Mouse (Mus musculus) hindbrain, embryonic 12.5 days (tissue): ENCODE measurements around the gene Mphosph9. TPM values are rescaled to one million over a fixed set of nuclear protein-coding genes. Genes with fewer than 3 reads are reported as not detected.
"Not testable (repeated sequence)": the region's sequence is repeated elsewhere in the genome, so short reads cannot be mapped to it uniquely, and the experiment has no call there.

Experiments
- ATAC-seq: fragments of 200-750 bp; cut with Nextera tagmentation; 2 replicates; pipeline ENCODE4 v1.8.0; 2017; ENCODE audit warnings: moderate TSS enrichment; ENCODE audit not compliant: low FRiP score
- H3K27ac ChIP-seq: fragments of 300-500 bp; sonication (generic); 2 replicates; pipeline ENCODE4 v1.5.1; 2016; ENCODE audit warnings: mild to moderate bottlenecking
- H3K27me3 ChIP-seq: fragments of 300-500 bp; sonication (generic); 2 replicates; pipeline ENCODE4 v1.6.1; 2016; ENCODE audit warnings: mild to moderate bottlenecking
- H3K36me3 ChIP-seq: fragments of 300-500 bp; sonication (generic); 2 replicates; pipeline ENCODE4 v1.6.1; 2016; ENCODE audit warnings: mild to moderate bottlenecking
- H3K4me1 ChIP-seq: fragments of 300-500 bp; sonication (generic); 2 replicates; pipeline ENCODE4 v1.6.1; 2016
- H3K4me2 ChIP-seq: fragments of 300-500 bp; sonication (generic); replicated peaks from 2 replicates; pipeline ENCODE4 v1.6.1; 2016; ENCODE audit warnings: mild to moderate bottlenecking
- H3K4me3 ChIP-seq: fragments of 300-500 bp; sonication (generic); 2 replicates; pipeline ENCODE4 v1.5.1; 2016; ENCODE audit warnings: mild to moderate bottlenecking
- H3K9ac ChIP-seq: fragments of 300-500 bp; sonication (generic); 2 replicates; pipeline ENCODE4 v1.6.1; 2016; ENCODE audit warnings: mild to moderate bottlenecking, moderate library complexity
- H3K9me3 ChIP-seq: fragments of 300-500 bp; sonication (generic); replicated peaks from 2 replicates; pipeline ENCODE4 v1.6.1; 2016; ENCODE audit warnings: mild to moderate bottlenecking
- WGBS: fragments of 180-500 bp; shearing (Covaris S2); methylation state at CpG from one replicate; pipeline ENCODE4 v1.1.7; 2016; 5-methylcytosine and 5-hydroxymethylcytosine counted together
- polyA plus RNA-seq: library from polyadenylated mRNA; unstranded; fragments of >200 nt; fragmentation: Nextera tagmentation; extraction: Ambion mirVana; gene quantifications from 2 replicates; pipeline ENCODE4 v1.2.1, GENCODE M21; 2016

The Mphosph9 gene
- polyA plus RNA-seq, 1 experiment from 2014 or later = 18.6 TPM

- Histone ChIP-seq H3K9me3 (no peaks in the 10 kb centered on the region), H3K9ac (no peak overlapping the region), H3K4me2 (no peak overlapping the region), H3K27me3 (no peaks in the 10 kb centered on the region; the same call in 1 of the 2 replicates), H3K4me1 (peaks cover 39% of the 10 kb centered on the region), H3K4me3 (no peak overlapping the region), H3K27ac (no peak overlapping the region), H3K36me3 (no peaks in the 10 kb centered on the region)
- ATAC-seq = no peak
- WGBS = 87% methylated on average over 7 of the region's 7 CpGs
Measured at GRCm38 (mm10) chr5:124225891-124226290, 101.9 kb downstream of the Mphosph9 start.

GRCm38 (mm10) chr5:124224321-124225092 is 103.3 kb downstream of the Mphosph9 start:
- Histone ChIP-seq H3K9me3 (no peaks in the 10 kb centered on the region), H3K27ac (no peak overlapping the region), H3K36me3 (no peaks in the 10 kb centered on the region), H3K4me1 (peaks cover 41% of the 10 kb centered on the region), H3K27me3 (no peaks in the 10 kb centered on the region), H3K4me2 (no peak overlapping the region), H3K4me3 (no peak overlapping the region), H3K9ac (no peak overlapping the region)
- no peak for ATAC-seq
- WGBS = 61% methylated on average over 16 of the region's 16 CpGs

DNA sequence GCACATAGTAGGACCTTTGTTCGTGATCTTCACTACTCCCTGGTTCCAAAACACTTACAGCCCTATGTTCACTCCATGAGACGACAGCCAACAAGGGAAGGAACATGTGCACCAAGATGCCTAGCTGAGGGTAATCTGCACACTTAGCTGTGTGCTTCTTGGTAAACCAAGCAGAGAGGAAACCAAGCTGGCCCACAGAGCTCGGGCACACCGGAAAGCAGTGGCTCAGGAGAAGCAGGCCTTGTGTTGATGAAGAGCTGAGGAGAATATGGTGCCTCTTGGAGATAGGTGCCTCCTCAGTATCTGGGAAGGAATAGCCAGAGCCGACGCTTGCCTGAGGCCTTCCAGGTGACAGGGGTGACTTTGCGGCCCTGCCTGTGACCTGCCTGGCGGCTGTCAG is 104.2 kb downstream of the Mphosph9 start:
- Histone ChIP-seq H3K4me1 (peaks cover 46% of the 10 kb centered on the region), H3K4me3 (no peak overlapping the region), H3K36me3 (no peaks in the 10 kb centered on the region), H3K9ac (no peak overlapping the region), H3K9me3 (no peaks in the 10 kb centered on the region), H3K27me3 (no peaks in the 10 kb centered on the region), H3K27ac (no peak overlapping the region), H3K4me2 (no peak overlapping the region)
- no peak for ATAC-seq
- WGBS = 87% methylated on average over 8 of the region's 8 CpGs

DNA sequence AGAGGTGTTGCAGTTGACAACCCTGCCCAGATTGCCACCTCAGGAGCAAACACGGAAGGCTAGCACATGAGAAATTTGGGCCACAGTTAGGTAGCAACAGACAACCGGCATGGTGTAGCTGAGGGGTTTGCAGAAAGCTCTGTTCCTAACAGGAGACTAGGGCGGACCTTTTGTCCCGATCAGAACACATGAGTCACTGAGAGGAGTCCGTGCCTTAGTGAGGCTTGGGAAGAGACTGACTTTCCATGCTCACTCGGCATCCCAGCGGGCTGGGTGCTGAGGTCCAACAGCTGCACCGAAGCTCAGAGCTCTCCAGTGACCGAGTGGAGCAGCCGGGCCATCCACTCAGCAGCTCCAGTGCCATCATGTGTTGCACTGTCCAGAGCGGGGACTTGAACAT is 105.1 kb downstream of the Mphosph9 start:
- H3K9me3 ChIP-seq = no peaks in the 10 kb centered on the region
- no peak overlapping the region for H3K27ac ChIP-seq
- no peak overlapping the region for H3K9ac ChIP-seq

GRCm38 (mm10) chr5:124221736-124222040 is 106.1 kb downstream of the Mphosph9 start:
- H3K27ac ChIP-seq = no peak overlapping the region
- no peaks in the 10 kb centered on the region for H3K9me3 ChIP-seq
- peaks cover 44% of the 10 kb centered on the region for H3K4me1 ChIP-seq
- H3K36me3 ChIP-seq = no peaks in the 10 kb centered on the region
- H3K4me3 ChIP-seq = no peak overlapping the region
- H3K27me3 ChIP-seq = no peaks in the 10 kb centered on the region
- H3K9ac ChIP-seq = no peak overlapping the region
- no peak overlapping the region for H3K4me2 ChIP-seq
- 85% methylated on average over 7 of the region's 7 CpGs for WGBS
- ATAC-seq = no peak

More for the DNA sequence above, 105.1 kb downstream of the Mphosph9 start:
- no peak for ATAC-seq
- H3K4me3 ChIP-seq = no peak overlapping the region
- 90% methylated on average over 11 of the region's 11 CpGs for WGBS
- H3K4me2 ChIP-seq = no peak overlapping the region
- peaks cover 51% of the 10 kb centered on the region for H3K4me1 ChIP-seq
- H3K36me3 ChIP-seq = no peaks in the 10 kb centered on the region
- no peaks in the 10 kb centered on the region for H3K27me3 ChIP-seq

- no peak overlapping the region for H3K9ac ChIP-seq
- no peak overlapping the region for H3K4me3 ChIP-seq
- no peaks in the 10 kb centered on the region for H3K9me3 ChIP-seq
- no peak for ATAC-seq
- WGBS = 71% methylated on average over 7 of the region's 7 CpGs
- H3K4me2 ChIP-seq = no peak overlapping the region
- peaks cover 39% of the 10 kb centered on the region for H3K4me1 ChIP-seq
- no peak overlapping the region for H3K27ac ChIP-seq
- no peaks in the 10 kb centered on the region for H3K27me3 ChIP-seq
- no peaks in the 10 kb centered on the region for H3K36me3 ChIP-seq
Measured at GRCm38 (mm10) chr5:124221037-124221735, 106.6 kb downstream of the Mphosph9 start.

DNA sequence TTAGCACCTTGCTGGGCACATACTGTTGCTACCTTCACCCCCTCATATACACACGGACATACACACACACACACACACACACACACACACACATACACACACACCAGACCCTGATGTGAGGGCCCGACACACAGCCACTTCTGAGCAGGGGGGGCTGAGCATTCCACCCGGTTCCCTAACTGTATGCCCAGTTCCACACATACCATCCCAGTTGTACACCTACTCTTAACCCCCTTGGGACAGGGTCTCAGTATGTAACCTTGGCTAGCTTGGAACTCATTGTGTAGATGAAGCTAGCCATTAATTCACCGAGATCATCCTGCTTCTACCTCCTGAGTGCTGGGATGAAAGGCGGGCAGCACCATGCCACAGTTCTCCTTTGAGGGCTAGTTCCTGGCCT is 107.2 kb downstream of the Mphosph9 start:
- Histone ChIP-seq H3K4me3 (no peak overlapping the region), H3K4me1 (peaks cover 34% of the 10 kb centered on the region), H3K4me2 (no peak overlapping the region), H3K27me3 (no peaks in the 10 kb centered on the region), H3K27ac (no peak overlapping the region), H3K9me3 (no peaks in the 10 kb centered on the region), H3K9ac (no peak overlapping the region), H3K36me3 (no peaks in the 10 kb centered on the region)
- ATAC-seq = no peak
- WGBS = 88% methylated on average over 5 of the region's 5 CpGs

DNA sequence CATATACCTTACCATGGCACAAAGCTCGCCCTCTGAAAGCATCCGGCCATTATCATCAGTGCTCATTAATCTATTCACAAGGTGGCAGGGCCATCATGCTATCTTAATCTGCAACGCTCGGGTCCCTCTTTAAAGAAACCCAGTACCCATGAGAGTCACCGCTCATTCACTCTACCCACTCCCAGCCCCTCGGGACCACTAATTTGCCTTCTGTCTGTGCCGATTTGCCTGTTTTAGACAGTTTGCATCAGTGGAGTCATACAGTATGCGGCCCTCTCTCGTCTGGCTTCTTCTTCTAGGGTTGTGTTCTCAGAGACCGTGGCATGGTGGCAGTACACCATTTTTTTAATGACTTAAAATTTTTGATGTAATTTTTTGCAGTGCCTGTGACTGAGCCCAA is 108.3 kb downstream of the Mphosph9 start:
- H3K4me1 ChIP-seq = peaks cover 34% of the 10 kb centered on the region
- 71% methylated on average over 10 of the region's 10 CpGs for whole genome bisulfite sequencing

DNA sequence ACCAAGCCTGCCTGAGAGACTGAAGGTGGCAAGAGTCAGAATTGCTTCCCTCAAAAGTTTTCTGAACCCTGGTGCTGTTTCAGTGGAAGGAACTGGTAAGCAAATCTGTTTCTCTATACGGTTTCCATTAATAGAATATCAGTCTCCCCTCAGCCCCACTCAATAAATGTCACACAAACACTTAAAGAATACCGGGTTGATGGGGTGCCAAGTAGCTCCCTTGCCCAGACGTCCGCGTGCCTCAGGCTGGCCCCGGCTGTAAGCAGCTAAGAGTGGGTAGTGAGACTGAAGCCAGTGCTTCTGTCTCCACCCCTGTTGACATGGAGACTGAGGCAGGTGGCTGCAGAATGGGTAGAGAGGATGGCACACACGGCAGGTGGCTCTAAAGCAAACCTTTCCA is 108.8 kb downstream of the Mphosph9 start:
- Histone ChIP-seq H3K4me1 (peaks cover 30% of the 10 kb centered on the region), H3K4me2 (no peak overlapping the region), H3K9me3 (no peaks in the 10 kb centered on the region), H3K4me3 (no peak overlapping the region), H3K27ac (no peak overlapping the region), H3K9ac (no peak overlapping the region), H3K36me3 (no peaks in the 10 kb centered on the region), H3K27me3 (no peaks in the 10 kb centered on the region)
- 70% methylated on average over 7 of the region's 7 CpGs for WGBS
- no peak for ATAC-seq

More for the DNA sequence above, 108.3 kb downstream of the Mphosph9 start:
- Histone ChIP-seq H3K27ac (peak overlapping the region; percentile 35; the same call in 1 of the 2 replicates), H3K9ac (no peak overlapping the region), H3K36me3 (no peaks in the 10 kb centered on the region), H3K9me3 (no peaks in the 10 kb centered on the region), H3K4me3 (no peak overlapping the region), H3K27me3 (no peaks in the 10 kb centered on the region), H3K4me2 (no peak overlapping the region)
- ATAC-seq = 0 out of 2 replicates have a peak, but pooled peaks have one; percentile 38

GRCm38 (mm10) chr5:124217566-124218249 is 110.1 kb downstream of the Mphosph9 start:
- no peak overlapping the region for H3K9ac ChIP-seq
- no peak overlapping the region for H3K4me3 ChIP-seq
- 55% methylated on average over 8 of the region's 8 CpGs for WGBS
- no peak for ATAC-seq
- peaks cover 29% of the 10 kb centered on the region for H3K4me1 ChIP-seq
- H3K27ac ChIP-seq = no peak overlapping the region
- no peaks in the 10 kb centered on the region for H3K9me3 ChIP-seq
- H3K4me2 ChIP-seq = no peak overlapping the region
- H3K36me3 ChIP-seq = no peaks in the 10 kb centered on the region
- peaks cover 2% of the 10 kb centered on the region; the same call in 1 of the 2 replicates for H3K27me3 ChIP-seq

GRCm38 (mm10) chr5:124217092-124217491 is 110.7 kb downstream of the Mphosph9 start:
- not testable (repeated sequence) for H3K9ac ChIP-seq, H3K4me3 ChIP-seq, H3K27me3 ChIP-seq, H3K9me3 ChIP-seq, H3K27ac ChIP-seq, H3K36me3 ChIP-seq, ATAC-seq, H3K4me2 ChIP-seq
- H3K4me1 ChIP-seq = peaks cover 29% of the 10 kb centered on the region
- WGBS = 92% methylated on average over 5 of the region's 5 CpGs

DNA sequence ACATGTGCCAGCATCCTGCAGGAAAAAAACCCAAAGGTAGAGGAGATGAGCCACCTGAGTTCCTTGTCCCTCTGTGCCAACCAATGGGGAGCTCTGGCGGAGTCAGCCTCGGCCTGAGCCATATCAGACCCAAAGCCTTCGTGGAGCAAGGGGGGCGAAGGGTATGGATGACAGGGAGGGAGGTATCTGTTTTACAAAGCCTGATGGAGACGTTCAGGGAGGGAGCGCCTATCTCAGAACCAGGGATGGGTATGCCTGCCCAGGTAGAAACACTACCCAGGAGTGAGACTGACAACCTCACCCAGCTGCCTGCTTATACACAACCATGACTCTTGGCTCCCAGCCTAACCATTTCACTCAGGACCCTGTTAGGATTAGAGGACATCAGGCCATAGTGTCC is 111.4 kb downstream of the Mphosph9 start:
- no peak for ATAC-seq
- no peaks in the 10 kb centered on the region for H3K36me3 ChIP-seq
- 94% methylated on average over 6 of the region's 6 CpGs for WGBS

More for the DNA sequence above, 111.4 kb downstream of the Mphosph9 start:
- H3K27ac ChIP-seq = no peak overlapping the region
- H3K4me3 ChIP-seq = no peak overlapping the region
- no peak overlapping the region for H3K4me2 ChIP-seq
- no peaks in the 10 kb centered on the region for H3K9me3 ChIP-seq
- H3K9ac ChIP-seq = no peak overlapping the region
- peaks cover 2% of the 10 kb centered on the region; the same call in 1 of the 2 replicates for H3K27me3 ChIP-seq
- H3K4me1 ChIP-seq = peaks cover 24% of the 10 kb centered on the region
